In genomic region chr5:64029622-64030145, GRCm38 (mm10) we compare ENCODE assay signal across 12 mouse cellular contexts.
A peak's percentile ranks its signal among the peaks of the same experiment; 100 is the strongest.
DNase-seq lines count a peak whose midpoint lies in the region; ATAC-seq and TF ChIP-seq lines count a peak whose summit lies in the region.
"Had no signal": no experiment of that assay in that cellular context is flagged by ENCODE, and none has a peak within 500 bp of the region (broad histone marks: within the 10 kb centered on the region; RNA-seq: fewer than 3 reads in every experiment).

No protein-coding gene starts in this region.

- H3K9me3 ChIP-seq in lung, postnatal 0 days (ENCODE audit: low read length): no peaks in the 10 kb centered on the region
- H3K9me3 ChIP-seq: liver, embryonic 13.5 days had no signal

- TF ChIP-seq CTCF in lung, postnatal 0 days (IDR thresholded peaks at IDR 0.05): no peak

- peak; percentile 31 for DNase-seq in thymus, postnatal 14 days
- no peak for DNase-seq in thymus, postnatal 10 days (ENCODE audit: low spot score in 2 of 2)
- peak; percentile 66 for DNase-seq in lung, postnatal 0 days (ENCODE audit: low spot score)
- DNase-seq in thymus, postnatal 36 days: peak; percentile 22 to 24
- no peak for DNase-seq in left cerebral cortex, adult 11 months (ENCODE audit: low spot score)
- no peak for DNase-seq in kidney, postnatal 14 days
- DNase-seq: liver, embryonic 13.5 days had no signal

- H3K9ac ChIP-seq in lung, postnatal 0 days (replicated peaks; ENCODE audit: low read depth): no peak overlapping the region
- H3K9ac ChIP-seq: liver, embryonic 13.5 days had no signal

- ATAC-seq in common myeloid progenitor, adult 5-6 weeks (replicated peaks; ENCODE audit: low read depth, poor library complexity, severe bottlenecking): peak; percentile 81
- peak; percentile 89 for ATAC-seq in lung, postnatal 0 days
- ATAC-seq: forebrain, embryonic 14.5 days; intestine, postnatal 0 days; Patski had no signal

- H3K4me2 ChIP-seq in lung, postnatal 0 days (replicated peaks; ENCODE audit: low read depth, low read length): no peak overlapping the region
- H3K4me2 ChIP-seq: liver, embryonic 13.5 days had no signal

- 24% methylated on average over 7 of the region's 7 CpGs for WGBS in lung, postnatal 0 days

- H3K4me1 ChIP-seq in lung, postnatal 0 days (ENCODE audit: insufficient read depth, low read depth, low read length): 0 out of 2 replicates have a peak, but pooled peaks cover 3% of the 10 kb centered on the region
- H3K4me1 ChIP-seq: liver, embryonic 13.5 days had no signal

- peak; percentile 63 for TF ChIP-seq EP300 in lung, postnatal 0 days (IDR thresholded peaks at IDR 0.05)

- H3K36me3 ChIP-seq in lung, postnatal 0 days (ENCODE audit: insufficient read depth, low read length): no peaks in the 10 kb centered on the region
- H3K36me3 ChIP-seq: liver, embryonic 13.5 days had no signal

- no peak overlapping the region for H3K4me3 ChIP-seq in lung, postnatal 0 days (ENCODE audit: low read depth, low read length)
- H3K4me3 ChIP-seq: liver, embryonic 13.5 days; myocyte had no signal

- no peak overlapping the region for H3K27ac ChIP-seq in lung, postnatal 0 days (ENCODE audit: low read length)
- H3K27ac ChIP-seq: liver, embryonic 13.5 days had no signal

- no peaks in the 10 kb centered on the region for H3K27me3 ChIP-seq in lung, postnatal 0 days (replicated peaks; ENCODE audit: insufficient read depth, low read length)
- H3K27me3 ChIP-seq: liver, embryonic 13.5 days; Patski had no signal

Comparison
In these comparisons a context has a peak if more than half of its experiments do, and no peak if none do; other contexts are left out.
1. DNase-seq: peak in thymus, postnatal 14 days (single experiment), lung, postnatal 0 days (single experiment) and thymus, postnatal 36 days (2 of 2); none in thymus, postnatal 10 days (0 of 2), left cerebral cortex, adult 11 months (single experiment) and kidney, postnatal 14 days (single experiment).